Mouse (Mus musculus) frontal cortex, adult (tissue): ENCODE results near the gene Kcnn1.
"Not testable (repeated sequence)": the region's sequence is repeated elsewhere in the genome, so short reads cannot be mapped to it uniquely, and the experiment has no call there.

ENCODE experiments used
- ATAC-seq: cut with Nextera tagmentation; 2 replicates; pipeline ENCODE4 v1.9.2; 2017; ENCODE audit warnings: mild to moderate bottlenecking, moderate library complexity, mixed read lengths; ENCODE audit not compliant: low TSS enrichment

Kcnn1 gene

GRCm38 (mm10) chr8:70843214-70843773 lies 19.8 kb downstream of the Kcnn1 start:
- ATAC-seq, result no peak

GRCm38 (mm10) chr8:70842484-70842883 lies 20.6 kb downstream of the Kcnn1 start:
- no peak for ATAC-seq

GRCm38 (mm10) chr8:70841147-70842072 lies 21.6 kb downstream of the Kcnn1 start:
- no peak for ATAC-seq

GRCm38 (mm10) chr8:70840590-70840989 lies 22.5 kb downstream of the Kcnn1 start:
- no peak for ATAC-seq

- peak; percentile 90 for ATAC-seq
Observed at GRCm38 (mm10) chr8:70839408-70840351, 23.4 kb downstream of the Kcnn1 start, which contains the start of gene Arrdc2. Gene Arrdc2 (minus strand): TSS chr8:70839720.

GRCm38 (mm10) chr8:70838654-70839407 lies 24.2 kb downstream of the Kcnn1 start:
- peak; percentile 28 for ATAC-seq

- ATAC-seq, result no peak
Observed at GRCm38 (mm10) chr8:70836666-70837065, 26.4 kb downstream of the Kcnn1 start.

- no peak for ATAC-seq
Observed at GRCm38 (mm10) chr8:70834071-70834470, 29.0 kb downstream of the Kcnn1 start.

GRCm38 (mm10) chr8:70833520-70833919 lies 29.5 kb downstream of the Kcnn1 start:
- ATAC-seq, result peak; percentile 26

- no peak for ATAC-seq
Observed at GRCm38 (mm10) chr8:70833018-70833482, 30.0 kb downstream of the Kcnn1 start.

GRCm38 (mm10) chr8:70832371-70832770 lies 30.7 kb downstream of the Kcnn1 start:
- ATAC-seq, result no peak

- no peak for ATAC-seq
Observed at GRCm38 (mm10) chr8:70831517-70831916, 31.5 kb downstream of the Kcnn1 start.

GRCm38 (mm10) chr8:70827796-70828195 lies 35.3 kb downstream of the Kcnn1 start:
- no peak for ATAC-seq

GRCm38 (mm10) chr8:70827010-70827409 lies 36.0 kb downstream of the Kcnn1 start:
- no peak for ATAC-seq

- no peak for ATAC-seq
Observed at GRCm38 (mm10) chr8:70825816-70826215, 37.2 kb downstream of the Kcnn1 start.

- no peak for ATAC-seq
Observed at GRCm38 (mm10) chr8:70823802-70824201, 39.3 kb downstream of the Kcnn1 start.

GRCm38 (mm10) chr8:70822594-70822993 lies 40.5 kb downstream of the Kcnn1 start:
- ATAC-seq, result not testable (repeated sequence)

GRCm38 (mm10) chr8:70821992-70822391 lies 41.1 kb downstream of the Kcnn1 start:
- ATAC-seq, result peak; percentile 58

- peak; percentile 56 for ATAC-seq
Observed at GRCm38 (mm10) chr8:70821399-70821962, 41.6 kb downstream of the Kcnn1 start.

GRCm38 (mm10) chr8:70820101-70820935 lies 42.7 kb downstream of the Kcnn1 start:
- peak; percentile 25; the same call in 1 of the 2 replicates for ATAC-seq
